Mouse (Mus musculus): ENCODE data around the gene Bet1l.
A peak's percentile ranks its signal among the peaks of the same experiment; 100 is the strongest.

Gene Bet1l

GRCm38 (mm10) chr7:140856785-140857549 is 410 bp downstream of the Bet1l start, which contains the start of gene Ric8a:
Gene Ric8a (plus strand): TSS chr7:140856957.
- peak; percentile 89 to 91 for DNase-seq

DNA sequence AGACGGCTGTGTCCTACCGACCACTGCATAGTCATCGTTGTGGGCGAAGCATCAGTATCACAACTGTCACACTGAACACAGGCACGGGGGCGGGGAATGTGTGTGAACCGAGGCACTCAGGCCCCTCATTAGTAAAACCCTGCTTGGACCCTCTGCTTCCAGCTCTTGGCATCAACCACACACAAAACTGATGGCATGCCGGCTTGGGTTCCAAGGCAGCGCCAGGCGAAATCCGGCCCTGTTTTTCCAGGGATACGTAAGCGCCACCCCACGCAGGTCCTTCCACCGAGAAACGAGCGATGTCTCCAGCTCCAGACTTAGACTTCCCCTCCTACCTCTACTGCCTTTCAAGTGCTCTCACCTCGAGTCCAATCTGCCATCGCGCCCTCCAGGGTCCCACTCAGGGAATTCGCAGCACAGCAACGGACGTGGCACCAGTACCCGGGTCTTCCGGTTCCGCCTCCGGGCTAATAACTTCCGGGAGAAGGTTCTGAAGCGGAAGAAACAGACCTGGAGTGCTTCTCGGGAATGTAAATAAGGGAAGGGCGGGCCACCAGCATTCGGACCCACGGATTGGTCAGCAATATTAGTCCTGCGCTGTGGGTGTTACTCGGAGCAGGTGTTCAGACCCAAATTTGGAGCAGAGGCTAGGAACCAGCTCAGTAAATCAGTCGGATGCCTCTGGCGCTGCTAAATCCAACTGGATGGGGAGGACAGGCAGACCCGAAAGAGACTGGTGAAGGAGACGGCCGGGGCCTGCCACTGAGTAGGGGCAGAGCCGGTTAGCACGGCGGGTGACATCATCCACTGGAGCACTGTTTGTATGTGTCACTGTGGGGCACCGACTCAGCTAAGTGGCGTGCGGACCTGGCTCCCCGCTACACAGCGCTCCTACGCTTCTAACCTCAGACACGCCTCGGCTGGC is 1.3 kb downstream of the Bet1l start, which contains the start of gene Gm45785:
Gene Gm45785, minus strand, starts transcription at position 472 of the 925 bp plus-strand sequence.
- peak; percentile 82 to 90 for DNase-seq

DNA sequence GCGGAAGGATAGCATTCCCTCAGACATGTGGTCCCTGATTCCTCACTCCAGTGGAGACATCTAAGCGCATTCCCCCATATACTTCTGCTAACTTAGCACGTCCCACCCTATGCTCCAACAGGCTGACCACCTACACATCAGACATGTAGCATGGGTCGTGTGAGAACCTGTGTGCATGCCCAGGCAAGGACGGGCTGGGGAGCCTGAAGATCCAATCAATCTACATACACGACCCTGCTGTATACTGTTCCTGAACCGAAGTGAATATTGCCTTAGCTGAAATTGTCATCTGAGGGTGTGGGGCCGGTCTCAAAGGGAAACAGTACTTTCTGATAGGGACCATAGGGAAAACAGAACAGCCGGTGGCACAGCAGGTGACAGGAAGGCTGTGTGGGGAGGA is 2.2 kb downstream of the Bet1l start:
- no peak for DNase-seq

DNA sequence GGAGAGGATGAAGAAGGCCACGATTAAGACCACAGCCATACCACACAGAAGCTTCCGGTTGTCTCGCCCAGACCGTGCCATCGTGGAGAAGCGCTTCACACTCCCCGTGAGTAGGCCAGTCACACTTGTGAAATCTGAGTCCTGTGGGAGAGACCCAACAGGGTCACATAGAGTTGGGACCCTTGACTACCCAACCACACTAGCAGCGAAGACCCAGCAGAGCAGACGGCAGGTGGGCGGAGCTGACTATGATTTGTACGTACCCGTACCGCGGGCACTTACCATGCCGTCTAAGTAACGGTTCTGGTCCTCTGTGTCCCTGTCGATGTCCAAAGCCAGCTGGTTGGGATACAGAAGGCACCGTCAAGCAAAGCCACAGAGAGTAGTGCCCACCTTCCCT is 2.9 kb downstream of the Bet1l start:
- DNase-seq: no peak

- no peak for DNase-seq
Measured at GRCm38 (mm10) chr7:140853386-140853785, 4.0 kb downstream of the Bet1l start.

DNA sequence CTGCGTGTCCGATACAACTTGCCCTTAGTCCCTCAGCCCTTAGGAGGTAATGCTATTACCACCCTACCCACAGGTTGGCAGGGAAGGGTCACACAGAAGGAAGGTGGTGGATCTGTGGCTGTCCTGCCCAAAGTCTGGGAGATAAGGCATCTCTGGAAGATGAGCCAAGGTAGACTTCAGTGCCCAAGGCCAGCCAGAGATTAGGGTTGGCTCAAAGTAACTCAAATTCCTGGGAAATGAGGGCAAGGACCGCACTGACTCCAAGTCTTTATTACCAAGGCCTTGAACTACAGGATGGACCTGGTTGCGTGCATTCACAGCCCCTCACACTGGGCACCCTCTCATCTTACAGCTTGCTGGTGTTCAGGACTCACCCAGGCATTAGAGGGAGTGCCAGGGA is 5.5 kb downstream of the Bet1l start:
- DNase-seq: no peak

DNA sequence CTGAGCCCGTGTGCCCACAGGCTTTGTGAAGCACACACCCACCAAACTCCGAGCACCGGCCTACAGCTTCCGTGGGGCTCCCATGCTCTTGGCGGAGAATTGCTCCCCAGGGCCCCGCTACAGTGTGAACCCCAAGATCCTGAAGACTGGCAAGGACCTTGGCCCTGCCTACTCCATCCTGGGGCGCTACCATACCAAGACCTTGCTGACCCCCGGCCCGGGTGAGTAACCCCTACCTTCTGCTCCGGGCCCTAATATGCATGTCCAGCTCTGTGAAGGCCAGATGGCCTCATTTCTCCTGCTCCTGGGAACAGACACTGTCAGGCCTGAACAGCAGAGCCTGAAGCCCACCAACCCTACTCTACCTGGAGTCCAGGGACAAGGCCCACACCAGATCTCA is 8.8 kb downstream of the Bet1l start:
- no peak for DNase-seq

DNA sequence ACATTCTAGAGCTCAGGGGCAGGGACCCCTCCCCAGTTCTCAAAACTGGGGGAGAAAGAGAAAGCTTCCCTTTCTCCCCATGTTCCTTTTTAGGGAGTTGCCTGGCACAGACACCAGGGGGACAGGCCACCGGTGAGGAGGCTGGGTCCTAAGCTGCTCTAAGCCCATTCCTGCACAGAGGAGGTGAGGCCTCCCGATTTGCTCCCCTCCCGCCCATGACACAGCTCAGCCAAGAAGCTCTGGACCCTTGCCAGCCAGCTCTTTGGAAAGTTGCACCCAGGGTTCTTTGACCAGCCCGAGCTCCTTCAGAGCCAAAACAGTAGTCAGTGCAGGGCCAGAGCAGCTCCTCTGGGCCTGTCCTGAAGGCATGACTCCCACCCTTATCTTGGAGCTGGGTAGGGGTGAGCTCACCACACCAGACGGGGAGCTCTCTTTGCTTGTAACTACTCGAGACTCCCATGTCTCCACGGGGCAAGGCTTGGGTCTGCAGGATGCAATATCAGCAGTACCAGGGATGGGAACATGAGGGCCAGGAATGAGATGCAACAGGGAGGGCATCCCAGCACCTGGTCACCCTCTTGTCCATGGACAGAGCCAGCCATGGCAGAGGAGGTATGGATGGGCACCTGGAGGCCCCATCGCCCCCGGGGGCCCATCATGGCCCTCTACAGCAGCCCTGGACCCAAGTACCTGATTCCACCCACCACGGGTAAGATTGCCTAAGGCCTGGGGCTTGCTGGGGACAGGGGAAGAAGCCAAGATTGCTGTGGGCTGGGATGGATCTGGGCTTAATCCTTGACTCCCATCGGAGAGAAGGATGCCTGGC is 9.4 kb downstream of the Bet1l start, which contains the start of gene Odf3:
Gene Odf3, plus strand, starts transcription at position 51 of the 826 bp plus-strand sequence.
- no peak for DNase-seq

GRCm38 (mm10) chr7:140846676-140847075 is 10.7 kb downstream of the Bet1l start:
- no peak for DNase-seq

DNA sequence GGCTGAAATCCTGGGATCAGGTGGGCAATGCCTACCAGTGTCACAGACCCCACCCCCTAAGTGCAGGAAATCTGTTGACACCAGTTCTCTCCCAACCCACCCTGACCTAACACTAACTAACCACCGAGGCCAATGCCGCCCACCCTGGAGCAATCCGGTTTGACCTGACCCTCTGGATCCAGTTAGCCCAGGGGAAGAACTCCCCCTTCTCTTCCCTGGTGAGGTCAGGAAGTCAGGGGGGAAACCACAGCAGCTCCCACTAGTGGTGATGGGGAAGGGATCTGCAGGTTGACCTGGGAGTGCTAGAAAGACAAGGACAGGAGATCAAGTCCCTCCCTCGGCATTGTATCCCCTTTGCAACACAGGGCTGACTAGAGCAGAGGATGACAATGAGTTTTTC is 11.7 kb downstream of the Bet1l start:
- DNase-seq: no peak

- peak; percentile 90 to 92 for DNase-seq
Measured at GRCm38 (mm10) chr7:140844905-140845665, 12.3 kb downstream of the Bet1l start, which contains the start of gene Scgb1c1. Gene Scgb1c1 (plus strand): TSS chr7:140845547.

- DNase-seq: no peak
Measured at GRCm38 (mm10) chr7:140843806-140844205, 13.6 kb downstream of the Bet1l start.

DNA sequence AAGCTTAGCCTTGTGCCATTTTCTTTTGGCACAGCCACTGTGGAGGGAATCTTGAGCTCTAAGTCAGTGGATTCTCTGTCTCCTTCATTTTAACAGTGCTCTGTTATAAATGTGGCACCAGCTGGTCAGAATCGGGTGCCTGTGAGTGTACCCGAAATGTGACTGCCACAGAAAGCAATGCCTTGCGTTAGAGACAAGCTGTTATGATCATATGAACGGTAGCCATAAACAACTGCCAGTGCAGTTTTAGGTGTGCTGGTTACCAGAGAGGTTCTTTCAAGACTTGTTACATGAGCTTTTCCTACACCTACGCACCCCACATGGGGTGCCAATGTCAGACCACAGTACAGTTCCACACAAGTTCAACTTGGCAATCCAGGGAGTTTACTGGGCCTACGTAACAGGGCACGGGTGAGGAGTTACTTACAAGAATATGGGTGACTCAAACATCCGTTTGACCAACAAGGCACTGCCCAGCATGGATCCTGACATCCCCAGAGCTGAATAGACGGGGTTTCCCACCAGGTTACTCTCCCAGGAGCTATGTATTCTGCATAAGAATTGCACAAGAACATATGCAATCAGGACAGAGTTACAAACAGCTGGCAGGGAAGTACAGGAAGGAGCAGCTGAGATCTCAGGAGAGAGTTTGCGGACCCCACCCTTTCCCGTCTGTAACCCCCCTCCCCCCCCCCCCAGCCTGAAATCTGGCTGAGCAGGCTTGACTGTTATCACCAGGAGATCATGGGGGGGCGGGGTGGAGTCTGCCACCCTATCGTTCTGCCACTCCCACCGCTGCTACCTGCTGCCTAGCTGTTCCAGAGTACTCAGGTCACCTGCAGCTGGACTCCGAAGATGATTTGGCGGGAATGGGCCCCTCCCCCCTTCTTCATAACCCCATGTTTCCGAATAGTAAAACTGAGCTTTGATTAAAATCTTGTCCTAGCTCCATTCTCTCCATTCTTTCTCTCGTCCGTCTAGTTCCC is 16.3 kb downstream of the Bet1l start:
- DNase-seq: no peak

- no peak for DNase-seq
Measured at GRCm38 (mm10) chr7:140839556-140839955, 17.8 kb downstream of the Bet1l start.

DNA sequence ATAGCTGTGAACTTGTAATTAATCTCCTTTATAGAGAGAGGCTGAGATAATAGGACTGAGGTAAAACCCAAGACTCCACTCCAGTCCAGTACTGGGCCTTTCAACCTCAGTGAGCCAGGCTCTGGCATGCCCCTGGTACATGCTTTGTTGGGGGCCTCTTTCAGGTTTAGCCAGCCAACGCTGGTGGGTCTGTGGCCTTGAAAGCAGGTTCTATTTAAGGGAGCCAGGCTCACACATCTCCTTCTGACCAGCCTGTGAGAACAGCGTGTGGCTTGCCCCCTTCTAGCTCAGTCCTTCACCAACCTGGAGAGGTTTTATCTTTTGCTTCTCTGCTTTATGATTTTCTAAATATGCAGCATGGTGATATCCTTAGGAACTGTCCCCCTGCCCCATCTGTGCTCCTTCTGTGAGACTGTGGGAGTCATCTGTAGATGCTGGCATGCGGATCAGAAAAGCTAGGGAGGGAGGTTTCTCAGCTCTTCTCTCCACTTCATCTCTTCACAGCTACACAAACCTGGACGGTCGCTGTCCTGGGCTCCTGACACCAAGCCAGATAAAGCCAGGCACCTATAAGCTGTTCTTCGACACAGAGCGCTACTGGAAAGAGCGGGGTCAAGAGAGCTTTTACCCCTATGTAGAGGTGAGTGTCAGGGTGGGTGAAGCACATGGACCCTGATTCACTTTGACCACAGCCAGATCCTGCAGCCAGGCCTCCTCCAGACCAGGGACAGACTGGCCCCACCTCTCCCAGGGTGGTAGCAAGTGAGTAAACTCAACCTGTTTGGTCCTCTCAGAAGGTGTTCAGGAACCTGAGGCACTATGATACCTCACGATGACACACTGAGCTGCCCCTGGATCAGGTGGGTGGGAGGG is 20.9 kb downstream of the Bet1l start:
- DNase-seq: no peak

- no peak for DNase-seq
Measured at GRCm38 (mm10) chr7:140835758-140836087, 21.7 kb downstream of the Bet1l start.

GRCm38 (mm10) chr7:140834968-140835757 is 22.2 kb downstream of the Bet1l start, which contains the start of gene Urah:
Gene Urah (plus strand): TSS chr7:140835018.
- DNase-seq: no peak

DNA sequence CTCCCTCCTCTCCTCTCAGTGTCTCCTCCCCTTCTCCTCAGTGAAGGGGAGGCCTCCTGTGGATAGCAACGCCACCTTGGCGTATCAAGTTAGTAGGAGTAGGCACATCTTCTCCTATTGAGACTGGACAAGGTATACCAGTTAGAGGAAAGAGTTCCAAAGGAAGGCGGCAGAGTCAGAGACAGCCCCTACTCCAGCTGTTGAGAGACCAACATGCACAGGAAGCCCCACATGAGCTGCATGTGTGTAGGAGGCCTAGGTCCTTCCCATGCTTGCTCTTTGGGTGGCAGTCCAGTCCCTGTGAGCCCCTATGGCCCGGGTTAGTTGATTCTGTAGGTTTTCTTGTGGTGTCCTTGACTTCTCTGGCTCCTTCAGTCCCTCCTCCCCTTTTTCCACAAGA is 24.0 kb downstream of the Bet1l start:
- DNase-seq: no peak

DNA sequence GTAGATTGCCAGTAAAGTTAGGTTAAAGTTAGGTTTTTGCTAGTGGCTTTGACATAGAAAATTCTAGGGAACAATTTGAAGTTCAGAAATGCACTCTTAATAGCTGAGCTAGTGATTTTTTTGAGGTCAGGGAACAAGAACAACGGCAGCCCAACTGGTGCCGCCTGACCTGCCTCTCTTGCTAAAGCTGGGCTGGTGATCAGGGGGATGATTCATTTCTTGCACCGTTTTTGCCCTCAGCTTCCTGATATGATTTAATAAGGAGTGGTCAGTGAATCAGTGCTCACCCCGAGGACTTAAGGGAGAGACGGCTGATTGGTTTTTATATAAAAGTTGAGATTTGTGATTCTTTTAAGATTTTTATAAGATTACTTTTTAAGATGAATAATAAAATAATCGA is 25.9 kb downstream of the Bet1l start:
- no peak for DNase-seq

All from cerebellum, adult 18-20 months (tissue).